Mouse (Mus musculus): Measurements from ENCODE around the gene Flrt1.

The Flrt1 gene

DNA sequence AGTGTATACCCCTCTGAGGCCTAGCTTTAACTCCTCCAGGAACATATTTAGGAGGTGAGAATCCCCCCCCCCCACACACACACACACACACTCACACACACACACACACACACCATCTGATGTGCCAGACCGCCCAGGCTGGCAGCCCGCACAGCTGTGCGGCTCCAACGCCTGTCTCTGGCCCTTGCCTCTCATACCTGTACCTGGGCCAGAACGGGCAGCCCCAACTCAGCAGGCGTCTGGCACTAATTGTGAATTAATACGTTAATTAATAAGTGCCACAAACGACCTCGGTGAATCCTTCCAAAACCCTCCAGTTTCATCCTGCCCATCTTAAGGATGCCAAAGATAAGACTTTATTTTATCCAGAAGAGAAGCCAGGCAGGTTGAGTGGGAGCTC, 27.9 kb upstream of the Flrt1 start:
- DNase-seq (ENCODE audit: extremely low read depth, insufficient read length, low spot score) = no peak

DNA sequence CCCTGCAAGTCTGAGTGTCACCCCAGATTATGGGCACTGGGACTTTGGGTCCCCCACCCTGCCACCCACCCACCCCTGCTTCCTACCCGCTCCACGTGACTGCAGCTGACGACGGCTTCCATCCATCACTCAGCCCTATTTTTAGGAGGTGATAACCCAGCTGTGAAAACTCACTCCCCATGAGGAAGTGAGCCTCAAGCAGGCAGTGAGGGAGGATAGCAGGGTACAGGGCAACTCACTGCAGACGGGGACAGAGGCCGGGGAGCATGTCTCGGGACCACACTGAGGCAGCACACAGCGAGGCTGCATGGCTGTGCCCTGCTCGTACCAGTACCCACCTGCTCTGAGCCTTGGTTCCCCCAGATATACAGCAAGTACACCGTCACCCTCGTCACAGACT, 24.8 kb upstream of the Flrt1 start:
- no peak for DNase-seq (ENCODE audit: extremely low read depth, insufficient read length, low spot score)

DNA sequence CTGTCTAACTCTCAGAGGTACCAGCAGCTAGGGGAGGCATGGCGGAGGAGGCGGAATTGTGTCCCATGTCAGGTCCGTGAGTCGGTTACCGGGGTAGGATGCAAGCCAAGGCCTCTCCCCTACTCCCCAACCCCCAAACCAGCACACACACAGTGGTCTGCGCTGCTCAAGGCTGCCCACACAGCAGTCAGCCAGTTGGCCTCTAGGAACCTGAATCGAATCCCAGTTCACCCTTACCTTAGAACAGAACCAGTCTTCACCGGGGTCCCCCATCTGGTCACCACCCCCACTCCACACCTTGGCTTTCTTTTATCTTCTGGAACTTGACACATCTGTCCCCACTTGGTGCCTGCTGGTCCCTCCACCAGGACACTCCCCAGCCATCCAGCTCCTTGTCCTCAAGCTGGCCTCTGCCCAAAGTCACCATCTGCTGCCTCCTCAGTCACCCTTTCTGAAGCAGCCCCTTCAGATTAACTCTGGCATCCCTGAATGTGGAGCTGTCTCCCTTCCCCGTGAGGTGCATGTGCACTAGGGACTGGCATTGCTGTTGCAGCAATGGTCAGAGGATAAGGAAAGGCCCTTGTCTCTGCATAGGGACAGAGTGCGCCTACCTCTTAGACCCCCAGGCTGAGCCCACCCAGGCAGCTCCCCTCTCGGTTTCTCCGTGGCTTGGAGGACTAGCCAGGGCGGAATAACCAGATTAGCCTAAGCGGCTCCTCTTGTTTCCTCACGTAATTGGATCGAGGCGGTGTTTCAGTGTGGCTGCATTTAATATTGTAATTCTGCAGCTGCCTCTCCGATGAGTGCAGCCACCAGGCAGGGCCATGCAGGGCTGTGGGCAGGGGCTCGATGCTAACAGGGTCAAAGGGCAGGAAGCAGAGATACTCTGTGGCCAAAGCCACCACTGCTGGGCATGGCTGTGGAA, 23.3 kb upstream of the Flrt1 start:
- DNase-seq (ENCODE audit: extremely low read depth, insufficient read length, low spot score) = no peak

DNA sequence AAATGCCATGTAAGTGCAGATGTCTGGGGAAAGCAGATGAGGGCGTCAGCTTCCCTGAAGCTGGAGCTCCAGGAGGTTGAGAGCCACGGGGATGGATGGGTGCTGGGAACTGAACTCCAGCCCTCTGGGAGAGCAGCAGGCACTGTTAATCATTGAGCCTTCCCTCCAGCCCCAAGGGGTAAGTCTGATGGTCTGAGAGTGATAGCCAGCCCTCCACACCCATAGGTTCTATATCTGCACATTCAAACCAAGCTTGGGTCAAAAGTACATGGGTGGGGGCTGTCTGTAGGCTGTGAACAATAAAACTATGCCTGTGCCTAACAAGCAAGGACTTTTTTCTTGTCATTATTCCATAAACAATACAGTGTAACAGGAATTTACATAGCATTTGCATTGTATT, 21.4 kb upstream of the Flrt1 start:
- no peak for DNase-seq (ENCODE audit: extremely low read depth, insufficient read length, low spot score)

DNA sequence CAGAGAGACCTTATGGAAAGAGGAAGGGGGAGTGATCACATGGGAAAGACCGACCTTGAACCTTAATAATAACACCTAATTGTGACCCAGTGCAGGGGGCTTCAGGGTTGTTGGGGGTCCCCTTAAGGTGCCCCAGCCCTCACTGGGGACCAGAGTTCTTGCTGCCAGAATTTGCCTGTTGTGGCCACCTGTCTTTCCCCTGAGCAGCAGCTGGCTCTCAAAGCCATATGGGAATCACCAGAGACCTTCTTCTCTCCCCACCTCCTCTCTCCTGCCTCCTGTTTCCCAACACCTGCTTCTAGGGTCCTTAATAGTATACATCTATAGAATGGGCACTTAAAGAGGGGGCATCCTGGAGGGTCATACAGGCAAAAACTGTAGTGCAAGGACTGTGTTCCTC, 20.7 kb upstream of the Flrt1 start:
- DNase-seq (ENCODE audit: extremely low read depth, insufficient read length, low spot score) = no peak

DNA sequence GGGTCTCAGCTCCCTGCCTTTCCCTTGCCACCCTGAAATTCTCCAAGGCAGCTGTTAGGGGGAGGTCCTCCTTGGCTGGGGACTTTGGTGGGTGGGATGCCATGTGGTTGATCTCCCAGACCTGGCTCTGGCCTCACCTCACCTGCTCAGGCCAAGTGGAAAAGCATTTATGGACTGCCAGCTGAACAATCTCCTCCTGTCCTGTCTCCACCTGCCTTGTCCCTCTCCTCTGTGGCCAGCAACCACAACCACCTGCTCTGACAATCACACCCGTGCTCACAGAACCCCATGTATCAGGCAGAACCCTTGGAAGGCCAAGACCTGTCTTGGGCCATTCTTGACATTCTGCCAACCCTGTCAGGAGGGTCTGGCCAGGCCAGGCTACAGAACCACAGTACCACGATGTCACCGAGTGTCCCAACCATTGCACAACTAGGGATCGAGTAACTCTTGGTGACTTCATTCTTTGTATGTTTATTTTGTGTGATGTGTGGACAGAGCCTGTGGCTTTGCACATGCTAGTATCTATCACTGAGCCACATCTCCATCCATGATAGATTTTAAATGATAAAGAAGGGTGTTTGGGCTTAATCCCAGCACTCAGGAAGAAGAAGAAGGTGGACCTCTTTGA, 20.1 kb upstream of the Flrt1 start:
- no peak for DNase-seq (ENCODE audit: extremely low read depth, insufficient read length, low spot score)

DNA sequence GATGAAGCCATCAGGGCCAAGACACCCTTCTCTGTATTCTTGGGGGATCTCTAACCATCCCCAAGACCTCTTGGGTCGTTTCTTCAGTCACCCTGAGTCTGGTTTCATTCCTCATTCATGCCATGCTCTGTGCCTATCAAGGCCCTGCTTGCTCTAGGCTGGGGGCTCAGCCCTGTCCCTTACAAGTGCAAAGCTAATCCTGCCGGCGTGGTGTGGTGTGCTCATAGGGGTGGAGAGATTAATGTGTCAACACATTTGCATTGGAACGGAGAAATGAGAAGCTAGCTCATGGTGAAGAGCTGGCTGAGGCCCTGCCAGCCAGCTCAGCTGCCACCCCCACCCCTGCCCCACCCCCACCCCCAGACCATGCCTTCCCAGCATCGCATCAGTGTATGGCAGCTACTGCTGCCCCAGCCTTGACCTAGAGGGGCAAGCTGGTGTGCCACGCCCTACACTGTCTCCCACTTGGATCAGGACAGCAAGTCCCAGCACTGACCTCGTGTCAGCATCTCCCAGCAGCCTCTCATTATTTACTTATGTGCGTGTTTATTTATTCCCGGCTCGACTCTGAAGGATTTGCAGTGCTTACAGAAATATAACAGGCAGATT, 17.3 kb upstream of the Flrt1 start:
- DNase-seq (ENCODE audit: extremely low read depth, insufficient read length, low spot score) = no peak

DNA sequence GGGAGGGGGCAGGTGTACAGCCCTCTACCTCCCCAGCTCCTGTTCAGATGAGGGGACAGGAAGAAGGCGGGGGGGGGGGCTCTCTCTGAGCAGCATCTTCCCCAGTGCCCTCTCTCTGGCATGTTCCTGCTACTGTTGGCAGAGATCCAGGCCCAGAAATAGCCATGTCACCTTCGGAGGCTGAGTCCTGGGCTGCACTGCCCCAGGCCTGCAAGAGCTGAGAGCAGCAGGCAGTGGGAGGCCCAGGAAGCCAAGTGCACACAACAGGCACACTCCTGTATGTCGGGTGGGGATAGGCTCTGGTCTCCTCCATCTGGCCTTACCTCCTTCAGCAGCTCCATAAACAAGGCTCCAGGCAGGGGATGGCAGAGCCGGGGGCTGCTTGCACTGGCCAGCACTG, 16.7 kb upstream of the Flrt1 start:
- DNase-seq (ENCODE audit: extremely low read depth, insufficient read length, low spot score) = no peak

DNA sequence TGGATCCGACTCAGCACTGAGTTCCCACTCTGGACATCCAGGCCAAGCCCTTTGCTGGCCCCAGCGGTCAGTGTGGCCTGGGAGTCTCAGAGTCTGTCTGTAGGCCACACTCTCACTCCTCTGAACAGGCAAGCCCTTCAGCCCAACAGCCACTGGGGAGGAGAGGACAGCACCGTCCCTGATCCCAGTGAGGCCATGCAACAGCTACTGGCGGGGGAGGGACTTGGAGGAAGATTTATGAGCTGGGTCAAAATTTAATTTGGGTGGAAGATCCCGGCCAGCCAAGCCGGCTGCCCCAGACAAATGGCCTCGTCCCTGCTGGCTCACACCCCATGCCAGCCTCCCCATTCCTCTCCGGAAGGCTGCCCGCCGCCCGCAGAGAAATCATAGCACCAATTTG, 15.7 kb upstream of the Flrt1 start:
- no peak for DNase-seq (ENCODE audit: extremely low read depth, insufficient read length, low spot score)

DNA sequence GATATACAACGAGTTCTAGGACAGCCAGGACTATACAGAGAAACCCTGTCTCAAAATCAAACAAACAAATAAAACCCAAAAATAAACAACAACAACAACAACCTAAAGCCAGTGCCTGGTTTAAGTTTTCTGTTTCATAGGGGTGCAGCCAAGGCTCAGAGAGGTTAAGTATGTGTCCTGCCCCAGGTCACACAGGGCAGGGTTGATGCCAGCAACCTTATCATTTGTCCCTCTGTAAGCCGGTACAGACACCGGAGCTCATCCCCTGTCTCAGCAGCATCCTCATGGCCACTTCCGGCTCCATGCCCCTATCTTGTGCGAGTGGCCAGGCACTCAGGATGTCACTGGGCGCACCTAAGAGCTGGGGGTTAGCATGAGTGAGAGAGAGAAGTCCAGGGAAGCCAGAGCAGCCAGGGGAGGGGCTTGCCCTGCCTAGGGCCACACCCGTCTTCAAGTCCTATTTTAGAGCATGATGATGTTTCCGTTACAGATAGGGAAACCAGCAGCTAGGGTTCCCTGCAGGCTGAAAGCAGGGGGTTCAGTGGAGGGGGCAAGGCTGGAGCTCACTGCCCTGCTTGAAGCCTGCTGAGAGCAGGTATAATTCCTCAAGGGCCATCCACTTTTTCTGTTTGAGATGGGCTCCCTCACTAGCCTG, 12.3 kb upstream of the Flrt1 start:
- no peak for DNase-seq (ENCODE audit: extremely low read depth, insufficient read length, low spot score)

DNA sequence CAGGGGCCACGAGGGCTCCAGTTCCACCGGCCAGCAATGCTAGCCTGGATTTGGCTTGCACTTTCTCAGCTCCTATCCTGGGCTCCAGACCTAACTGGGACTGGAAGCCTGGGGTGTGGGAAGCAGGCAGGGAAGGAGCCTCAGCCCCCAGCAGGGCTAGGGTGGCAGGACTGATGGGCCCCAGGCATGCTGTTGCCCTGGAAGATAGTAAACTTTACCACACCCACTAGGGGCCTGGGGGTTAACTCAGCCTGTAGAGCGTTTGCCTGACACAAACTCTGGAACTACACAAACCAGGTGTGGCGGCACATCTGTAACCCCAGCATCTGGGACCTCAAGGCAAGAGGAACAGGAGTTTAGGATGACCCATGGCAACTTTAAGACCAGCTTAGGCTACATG, 11.6 kb upstream of the Flrt1 start:
- no peak for DNase-seq (ENCODE audit: extremely low read depth, insufficient read length, low spot score)

DNA sequence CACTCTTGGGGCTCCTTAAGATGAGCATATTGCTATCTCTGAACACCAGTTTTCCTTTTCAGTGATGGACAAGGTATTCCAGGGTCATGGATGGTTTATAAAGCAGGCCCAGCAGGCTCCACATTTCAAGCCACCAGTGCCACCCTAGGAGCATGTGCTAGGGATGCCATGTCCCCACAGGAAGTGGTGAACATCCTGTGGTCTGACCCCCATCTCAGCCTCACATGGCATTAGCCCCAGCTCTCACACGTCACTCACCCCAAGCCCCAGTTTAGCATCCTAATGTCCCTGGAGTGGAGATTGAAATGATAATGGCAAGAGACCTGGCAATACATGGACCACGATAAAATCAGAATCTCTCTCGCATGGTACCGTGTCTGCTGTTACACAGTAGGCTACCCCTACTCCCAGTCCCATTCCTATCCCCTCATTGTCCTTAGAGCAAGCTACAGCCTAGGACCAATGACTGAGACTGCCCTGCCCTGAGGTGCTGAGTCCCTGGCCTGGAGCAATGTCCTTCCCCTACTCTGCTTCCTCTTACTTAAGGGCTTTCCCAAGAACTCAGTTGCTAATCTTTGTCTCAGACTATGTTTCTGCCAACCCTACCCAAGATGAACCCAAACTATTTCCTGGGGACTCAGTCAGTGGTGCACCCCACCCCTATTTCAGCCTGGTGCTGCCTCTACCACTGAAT, 10.7 kb upstream of the Flrt1 start:
- no peak for DNase-seq (ENCODE audit: extremely low read depth, insufficient read length, low spot score)

DNA sequence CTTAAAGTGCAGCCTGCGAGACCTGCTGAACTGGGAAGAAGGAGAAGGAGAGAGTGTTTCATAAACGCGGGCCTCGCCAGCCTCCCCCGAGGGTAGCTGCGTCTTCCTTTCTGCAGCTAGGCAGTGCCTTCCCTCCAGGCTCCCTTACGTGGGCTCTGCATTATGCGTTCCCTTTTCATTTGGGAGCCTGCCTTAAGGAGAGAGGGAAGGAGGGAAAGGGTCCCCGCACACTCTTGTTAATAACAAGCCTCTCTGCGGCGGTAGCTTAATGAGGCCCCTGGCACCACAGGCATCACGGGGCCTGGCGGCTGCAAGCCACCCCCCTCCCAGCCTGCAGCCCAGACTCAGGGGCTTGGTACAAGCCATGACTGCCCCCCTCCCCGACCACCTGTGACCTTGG, 8.0 kb upstream of the Flrt1 start:
- no peak for DNase-seq (ENCODE audit: extremely low read depth, insufficient read length, low spot score)

DNA sequence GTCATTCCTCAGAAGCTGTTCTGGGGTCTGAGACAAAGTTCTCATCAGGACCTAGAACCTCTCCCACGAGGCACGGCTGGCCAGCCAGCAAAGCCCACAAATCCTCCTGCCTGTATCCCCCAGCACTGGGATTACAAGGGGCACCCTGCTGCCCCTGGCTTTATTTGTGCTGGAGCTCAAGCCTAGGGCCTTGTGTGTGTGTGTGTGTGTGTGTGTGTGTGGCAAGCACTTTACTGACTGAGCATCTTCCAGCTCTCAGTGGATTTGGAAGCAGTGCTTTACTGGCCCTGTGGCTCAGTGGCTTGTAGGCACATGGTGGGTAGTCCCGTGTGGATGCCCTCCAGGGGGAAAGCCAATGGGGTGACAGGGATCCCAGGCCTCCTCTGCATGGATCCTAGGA, 7.1 kb upstream of the Flrt1 start:
- no peak for DNase-seq (ENCODE audit: extremely low read depth, insufficient read length, low spot score)

DNA sequence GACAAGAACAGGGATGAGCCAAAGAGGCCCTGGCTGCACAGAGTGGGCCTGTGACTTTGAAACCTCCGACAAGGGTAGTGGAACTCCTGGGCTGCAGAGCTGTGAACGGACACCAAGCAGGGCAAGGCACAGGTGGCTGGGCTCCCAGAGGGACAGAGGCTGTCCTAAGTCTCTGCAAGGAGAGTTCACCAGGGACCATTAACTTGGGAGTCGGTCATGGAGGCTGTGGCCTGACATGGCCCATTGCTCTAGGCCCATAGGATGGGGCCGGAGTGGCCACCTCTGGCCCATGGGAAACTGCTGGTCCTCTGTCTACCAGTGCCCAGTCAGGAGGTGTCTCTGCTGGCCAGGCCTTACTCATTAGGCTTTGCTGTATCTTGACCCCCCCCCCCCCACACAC, 6.2 kb upstream of the Flrt1 start:
- DNase-seq (ENCODE audit: extremely low read depth, insufficient read length, low spot score) = no peak

DNA sequence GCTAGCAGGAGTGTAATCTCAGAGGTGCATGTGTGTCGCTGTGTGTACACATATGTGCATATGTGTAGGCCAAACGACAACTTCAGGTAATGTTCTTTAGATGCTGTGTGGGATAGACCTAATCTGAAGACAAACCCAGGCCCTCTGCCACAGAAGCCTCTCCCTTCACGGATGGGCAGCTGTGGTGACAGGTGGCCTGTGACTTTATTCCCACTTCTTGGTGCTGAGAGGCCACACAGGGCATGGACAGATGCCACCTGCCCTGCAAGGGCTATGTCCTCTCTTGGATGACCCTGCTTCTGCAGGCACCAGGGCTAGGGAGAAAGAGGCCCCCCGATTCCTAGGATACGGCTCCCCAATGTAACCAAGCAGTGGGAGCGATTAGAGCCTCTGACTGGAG, 5.8 kb upstream of the Flrt1 start:
- no peak for DNase-seq (ENCODE audit: extremely low read depth, insufficient read length, low spot score)

DNA sequence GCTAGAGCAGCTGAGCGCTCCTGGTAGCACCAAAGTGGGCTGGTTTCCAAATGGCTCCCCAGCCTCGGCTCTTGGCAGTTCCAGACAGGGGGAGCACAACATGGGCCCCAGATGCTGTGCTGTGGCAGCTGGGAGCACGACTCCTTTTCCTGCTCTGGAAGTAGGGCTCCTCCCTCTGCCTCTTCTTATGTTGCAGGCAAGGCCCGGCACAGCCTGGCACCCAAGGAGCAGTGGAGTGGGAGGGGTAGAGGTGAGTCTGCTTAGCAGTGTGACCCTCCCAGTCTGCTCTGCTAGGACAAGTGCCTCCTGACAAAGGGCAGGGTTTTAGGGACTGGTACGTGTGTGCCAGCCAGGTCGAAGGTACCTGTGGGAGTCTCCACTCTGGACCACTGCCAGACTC, 5.3 kb upstream of the Flrt1 start:
- DNase-seq (ENCODE audit: extremely low read depth, insufficient read length, low spot score) = no peak

DNA sequence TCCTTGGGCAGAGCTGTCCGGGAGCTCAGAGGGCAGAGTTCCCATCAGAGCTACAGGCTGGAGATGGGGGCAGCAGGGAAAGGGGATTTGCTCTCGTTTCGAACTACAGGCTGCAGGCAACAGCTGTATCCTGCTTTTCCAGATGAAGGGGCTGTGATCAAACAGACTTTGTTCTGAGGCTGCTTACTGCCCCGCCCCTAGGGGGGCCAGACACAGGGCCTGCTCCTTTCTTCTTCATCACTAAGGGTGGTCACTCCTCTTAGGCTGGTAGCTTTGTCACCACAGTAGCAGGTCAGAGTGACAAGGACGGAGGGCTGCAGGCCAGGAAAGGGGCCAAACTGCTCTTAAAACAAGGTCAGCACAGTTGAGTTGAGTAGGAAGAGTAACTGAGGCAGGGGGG, 4.6 kb upstream of the Flrt1 start:
- no peak for DNase-seq (ENCODE audit: extremely low read depth, insufficient read length, low spot score)

DNA sequence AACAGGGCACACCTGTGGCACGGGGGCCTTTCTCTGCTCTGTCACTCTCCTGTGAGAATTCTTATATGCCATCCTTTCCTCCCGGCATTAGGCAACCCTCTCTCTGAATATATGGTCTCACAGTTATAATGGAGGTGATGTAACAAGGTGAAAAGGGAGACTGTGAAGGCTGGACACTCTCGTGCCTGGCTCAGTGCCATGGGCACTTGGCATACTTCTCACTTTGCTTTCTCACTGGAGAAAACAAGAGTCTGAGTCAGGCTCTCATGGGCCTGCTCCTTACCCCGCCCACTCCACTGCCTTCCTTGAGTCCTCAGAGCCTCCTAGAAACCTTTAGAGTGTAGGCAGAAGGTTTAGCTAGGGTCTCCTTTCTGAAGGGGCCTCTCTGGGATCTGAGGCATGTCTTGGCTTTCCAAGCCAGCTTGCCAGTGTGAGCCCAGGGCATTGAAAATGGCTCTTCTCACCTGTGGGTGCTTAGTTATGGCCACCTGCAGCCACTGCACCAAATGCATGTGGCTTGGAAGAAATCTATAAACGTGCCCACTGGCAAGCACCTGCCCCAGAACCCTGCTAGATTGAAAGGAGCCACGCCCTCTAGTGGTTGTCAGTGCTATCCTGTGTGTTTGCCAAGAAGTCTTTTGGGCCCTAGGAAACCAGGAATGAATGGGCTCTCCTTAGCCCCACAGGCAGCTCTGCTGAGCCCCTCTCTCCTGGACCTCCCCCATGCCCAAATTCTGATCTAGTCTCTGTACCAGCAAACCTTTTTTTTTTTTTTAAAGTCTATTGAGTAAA, 2.8 kb upstream of the Flrt1 start:
- DNase-seq (ENCODE audit: extremely low read depth, insufficient read length, low spot score) = no peak

DNA sequence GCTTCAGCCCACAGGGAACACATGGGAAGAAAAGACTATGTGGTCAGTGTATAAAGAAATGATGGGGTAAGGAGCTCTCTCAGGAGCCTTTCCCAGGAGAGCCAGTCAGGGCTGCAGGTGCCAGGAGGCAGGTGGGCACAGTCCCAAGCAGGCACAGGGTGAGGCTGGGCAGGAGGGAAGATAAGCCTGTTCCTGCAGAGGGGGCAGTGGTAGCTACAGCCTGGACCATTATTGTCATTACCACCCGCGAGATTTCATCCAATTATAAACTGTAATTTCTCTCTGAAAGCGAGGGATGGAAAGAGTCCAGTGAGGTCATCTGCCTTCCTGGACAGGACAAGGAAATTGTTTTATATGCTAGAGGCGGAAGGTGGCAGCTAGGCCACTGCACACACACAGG, 1.6 kb upstream of the Flrt1 start:
- DNase-seq (ENCODE audit: extremely low read depth, insufficient read length, low spot score) = no peak
